Mouse (Mus musculus) lung, embryonic 14.5 days (tissue): ENCODE data around the gene Psmd9. TPM values are rescaled to one million over a fixed set of nuclear protein-coding genes. Genes with fewer than 3 reads are reported as not detected.

ENCODE experiments used
- ATAC-seq: fragments of 200-750 bp; cut with Nextera tagmentation; 2 replicates; pipeline ENCODE4 v1.8.0; 2017; ENCODE audit warnings: mild to moderate bottlenecking, moderate TSS enrichment, moderate library complexity; ENCODE audit not compliant: insufficient read depth
- DNase-seq: peaks from one replicate; pipeline ENCODE4 v3.0.0-alpha.2; 2015
- H3K27ac ChIP-seq: fragments of 300-500 bp; sonication (generic); 2 replicates; pipeline ENCODE4 v1.5.1; 2014; ENCODE audit warnings: low read depth, mild to moderate bottlenecking, moderate library complexity
- H3K27me3 ChIP-seq: fragments of 300-500 bp; sonication (generic); 2 replicates; pipeline ENCODE4 v1.6.1; 2014; ENCODE audit warnings: low read length, control low read depth; ENCODE audit not compliant: insufficient read depth
- H3K36me3 ChIP-seq: fragments of 300-500 bp; sonication (generic); 2 replicates; pipeline ENCODE4 v1.6.1; 2014; ENCODE audit warnings: control low read depth; ENCODE audit not compliant: insufficient read depth
- H3K4me1 ChIP-seq: fragments of 300-500 bp; sonication (generic); 2 replicates; pipeline ENCODE4 v1.6.1; 2014; ENCODE audit warnings: antibody characterized with exemption, control low read depth; ENCODE audit not compliant: insufficient read depth
- H3K4me2 ChIP-seq: fragments of 300-500 bp; sonication (generic); 2 replicates; pipeline ENCODE4 v1.6.1; 2014; ENCODE audit warnings: mild to moderate bottlenecking
- H3K4me3 ChIP-seq: fragments of 300-500 bp; sonication (generic); 2 replicates; pipeline ENCODE4 v1.5.1; 2014; ENCODE audit warnings: low read depth, low read length
- H3K9ac ChIP-seq: fragments of 300-500 bp; sonication (generic); 2 replicates; pipeline ENCODE4 v1.6.1; 2014
- H3K9me3 ChIP-seq: fragments of 300-500 bp; sonication (generic); 2 replicates; pipeline ENCODE4 v1.6.1; 2016; ENCODE audit warnings: low read depth, low read length, control low read depth
- CTCF ChIP-seq: IDR thresholded peaks from 2 replicates; pipeline ENCODE4 v1.5.1; 2016; ENCODE audit warnings: antibody characterized with exemption, low read depth
- WGBS: fragments of 180-500 bp; shearing (Covaris S2); extraction: QIAGEN DNeasy Blood & Tissue Kit; methylation state at CpG from one replicate; pipeline ENCODE4 v1.1.7; 2014; 5-methylcytosine and 5-hydroxymethylcytosine counted together
- polyA plus RNA-seq: library from polyadenylated mRNA; unstranded; fragments of >200 nt; fragmentation: Nextera tagmentation; extraction: Ambion mirVana; gene quantifications from 2 replicates; pipeline ENCODE4 v1.2.1, GENCODE M21; 2014

Psmd9 gene
- polyA plus RNA-seq, 1 experiment from 2014 or later, result 81.7 TPM

GRCm38 (mm10) chr5:123128426-123129169 is 40.6 kb upstream of the Psmd9 start:
- no peak for DNase-seq

GRCm38 (mm10) chr5:123129170-123129757 is 39.9 kb upstream of the Psmd9 start:
- no peak for TF ChIP-seq CTCF
- Histone ChIP-seq H3K27ac (no peak overlapping the region), H3K9me3 (no peaks in the 10 kb centered on the region), H3K4me3 (no peak overlapping the region), H3K4me1 (peaks cover 10% of the 10 kb centered on the region), H3K4me2 (no peak overlapping the region), H3K36me3 (peaks cover 29% of the 10 kb centered on the region; the same call in 1 of the 2 replicates), H3K27me3 (no peaks in the 10 kb centered on the region), H3K9ac (no peak overlapping the region)
- no peak for ATAC-seq
- WGBS, result 80% methylated on average over 10 of the region's 10 CpGs
- no peak for DNase-seq

More at GRCm38 (mm10) chr5:123128426-123129169, 40.6 kb upstream of the Psmd9 start:
- Histone ChIP-seq H3K4me2 (0 out of 2 replicates have a peak overlapping the region, but pooled peaks have one; percentile 5), H3K27ac (no peak overlapping the region), H3K4me3 (no peak overlapping the region), H3K9ac (no peak overlapping the region), H3K9me3 (no peaks in the 10 kb centered on the region), H3K36me3 (peaks cover 23% of the 10 kb centered on the region; the same call in 1 of the 2 replicates), H3K27me3 (no peaks in the 10 kb centered on the region), H3K4me1 (peaks cover 4% of the 10 kb centered on the region)
- TF ChIP-seq CTCF, result no peak
- WGBS, result 43% methylated on average over 10 of the region's 10 CpGs
- ATAC-seq, result no peak

- Histone ChIP-seq H3K36me3 (peaks cover 29% of the 10 kb centered on the region; the same call in 1 of the 2 replicates), H3K9me3 (no peaks in the 10 kb centered on the region), H3K27ac (no peak overlapping the region), H3K27me3 (no peaks in the 10 kb centered on the region), H3K4me2 (no peak overlapping the region), H3K4me1 (peaks cover 20% of the 10 kb centered on the region), H3K9ac (no peak overlapping the region), H3K4me3 (no peak overlapping the region)
- no peak for DNase-seq
- 85% methylated on average over 9 of the region's 9 CpGs for WGBS
- no peak for ATAC-seq
- TF ChIP-seq CTCF, result no peak
These were observed 39.0 kb upstream of the Psmd9 start for GRCm38 (mm10) chr5:123130030-123130813.

GRCm38 (mm10) chr5:123130814-123131148 is 38.4 kb upstream of the Psmd9 start:
- no peak overlapping the region for H3K4me2 ChIP-seq
- no peak for DNase-seq
- no peak for TF ChIP-seq CTCF
- no peak for ATAC-seq
- peaks cover 32% of the 10 kb centered on the region; the same call in 1 of the 2 replicates for H3K36me3 ChIP-seq
- no peak overlapping the region for H3K9ac ChIP-seq
- no peak overlapping the region for H3K4me3 ChIP-seq
- no peaks in the 10 kb centered on the region for H3K9me3 ChIP-seq
- H3K4me1 ChIP-seq, result peaks cover 26% of the 10 kb centered on the region
- H3K27ac ChIP-seq, result no peak overlapping the region
- H3K27me3 ChIP-seq, result no peaks in the 10 kb centered on the region
- WGBS, result 84% methylated on average over 5 of the region's 5 CpGs

GRCm38 (mm10) chr5:123132308-123133071 is 36.7 kb upstream of the Psmd9 start, which contains the start of gene Rhof:
Rhof (minus strand) TSS chr5:123132692.
- H3K27ac ChIP-seq, result peak within 1 kb of the TSS; percentile 100
- peak; percentile 56 for ATAC-seq
- 2% methylated on average over 44 of the region's 44 CpGs for WGBS
- H3K9me3 ChIP-seq, result no peaks in the 10 kb centered on the region
- peak; percentile 98 for TF ChIP-seq CTCF
- peaks cover 40% of the 10 kb centered on the region for H3K4me1 ChIP-seq
- peak; percentile 86 for DNase-seq
- H3K4me2 ChIP-seq, result peak within 1 kb of the TSS; percentile 100
- H3K27me3 ChIP-seq, result no peaks in the 10 kb centered on the region
- H3K36me3 ChIP-seq, result peaks cover 23% of the 10 kb centered on the region; the same call in 1 of the 2 replicates
- peak within 1 kb of the TSS; percentile 33 for H3K4me3 ChIP-seq
- H3K9ac ChIP-seq, result peak within 1 kb of the TSS; percentile 58

- Histone ChIP-seq H3K36me3 (peaks cover 23% of the 10 kb centered on the region; the same call in 1 of the 2 replicates), H3K4me2 (peak overlapping the region; percentile 100), H3K9ac (no peak overlapping the region), H3K4me1 (peaks cover 44% of the 10 kb centered on the region), H3K27me3 (no peaks in the 10 kb centered on the region), H3K27ac (peak overlapping the region; percentile 100), H3K4me3 (no peak overlapping the region), H3K9me3 (no peaks in the 10 kb centered on the region)
- peak; percentile 92 for DNase-seq
- WGBS, result 13% methylated on average over 18 of the region's 18 CpGs
- TF ChIP-seq CTCF, result peak; percentile 99
- ATAC-seq, result no peak
These were observed 36.0 kb upstream of the Psmd9 start for GRCm38 (mm10) chr5:123133083-123133783.
